Mouse (Mus musculus): ENCODE measurements around the gene Rsph9.

DNA sequence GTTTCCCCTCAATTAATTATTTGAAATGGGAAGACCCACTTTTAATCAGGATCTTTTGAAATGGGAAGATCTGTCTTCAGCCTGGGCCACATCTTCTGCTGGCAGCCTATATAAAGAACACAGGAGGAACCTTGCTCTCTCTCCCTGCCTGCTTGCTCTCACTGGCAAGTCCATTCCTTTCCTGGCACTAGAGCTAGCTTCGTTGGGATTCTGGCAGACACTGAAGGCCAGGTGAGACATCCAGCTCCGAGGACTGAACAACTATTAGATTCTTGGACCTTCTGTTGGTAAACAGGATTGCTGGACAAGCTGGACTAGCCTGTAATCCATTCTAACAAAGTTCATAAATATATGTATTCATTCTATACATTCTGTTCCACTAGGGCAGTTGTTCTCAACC, 44.8 kb upstream of the Rsph9 start:
- TF ChIP-seq TAL1 (IDR thresholded peaks at IDR 0.05; ENCODE audit: low read length) (no peak), GATA1 (IDR thresholded peaks at IDR 0.05; ENCODE audit: low read length) (no peak)
